Mouse (Mus musculus) skeletal muscle tissue, adult 2 months (tissue): ENCODE data around the gene Erich4.

Source experiments
- DNase-seq: peaks from one replicate; pipeline ENCODE4 v3.0.0-alpha.2; 2012; ENCODE audit warnings: low read depth, low spot score

Erich4 gene

GRCm38 (mm10) chr7:25615706-25616011 lies at the start of gene Erich4:
Gene Erich4 (minus strand): TSS chr7:25615892.
- DNase-seq: no peak

GRCm38 (mm10) chr7:25658657-25659472 lies 43.2 kb upstream of the Erich4 start, which contains the start of the genes Bckdha and Exosc5:
Gene Bckdha (minus strand): TSS chr7:25658981.
Gene Exosc5 (plus strand): TSS chr7:25659164.
- peak; percentile 100 for DNase-seq

- DNase-seq: no peak
These were observed 42.1 kb upstream of the Erich4 start for GRCm38 (mm10) chr7:25657785-25658184.

GRCm38 (mm10) chr7:25655601-25656428 lies 40.1 kb upstream of the Erich4 start:
- peak; percentile 47 for DNase-seq

GRCm38 (mm10) chr7:25652244-25652759 lies 36.6 kb upstream of the Erich4 start:
- DNase-seq: no peak

GRCm38 (mm10) chr7:25651281-25651680 lies 35.6 kb upstream of the Erich4 start:
- no peak for DNase-seq

- no peak for DNase-seq
These were observed 34.1 kb upstream of the Erich4 start for GRCm38 (mm10) chr7:25649839-25650238.

- no peak for DNase-seq
These were observed 32.0 kb upstream of the Erich4 start for GRCm38 (mm10) chr7:25647574-25648123.

- DNase-seq: no peak
These were observed 29.4 kb upstream of the Erich4 start for GRCm38 (mm10) chr7:25645074-25645473.

- no peak for DNase-seq
These were observed 28.9 kb upstream of the Erich4 start for GRCm38 (mm10) chr7:25644631-25645030.

GRCm38 (mm10) chr7:25644136-25644535 lies 28.4 kb upstream of the Erich4 start:
- no peak for DNase-seq

GRCm38 (mm10) chr7:25639754-25640153 lies 24.1 kb upstream of the Erich4 start:
- no peak for DNase-seq

GRCm38 (mm10) chr7:25637099-25637498 lies 21.4 kb upstream of the Erich4 start:
- no peak for DNase-seq

GRCm38 (mm10) chr7:25636373-25636772 lies 20.7 kb upstream of the Erich4 start:
- peak; percentile 35 for DNase-seq

- DNase-seq: no peak
These were observed 17.0 kb upstream of the Erich4 start for GRCm38 (mm10) chr7:25632679-25633078.

GRCm38 (mm10) chr7:25628323-25628620 lies 12.6 kb upstream of the Erich4 start:
- DNase-seq: no peak

- no peak for DNase-seq
These were observed 12.0 kb upstream of the Erich4 start for GRCm38 (mm10) chr7:25627431-25628322.

GRCm38 (mm10) chr7:25626509-25627430 lies 11.1 kb upstream of the Erich4 start, which contains the start of gene B3gnt8:
Gene B3gnt8 (plus strand): TSS chr7:25626654.
- peak; percentile 52 for DNase-seq

GRCm38 (mm10) chr7:25625594-25626250 lies 10.0 kb upstream of the Erich4 start:
- no peak for DNase-seq

GRCm38 (mm10) chr7:25624851-25625250 lies 9.2 kb upstream of the Erich4 start:
- no peak for DNase-seq
